Mouse (Mus musculus) thymus, postnatal 0 days (tissue): ENCODE measurements around the gene Sebox. TPM values are rescaled to one million over a fixed set of nuclear protein-coding genes. Genes with fewer than 3 reads are reported as not detected.
"Not testable (repeated sequence)": the region's sequence is repeated elsewhere in the genome, so short reads cannot be mapped to it uniquely, and the experiment has no call there.

Experiments
- DNase-seq: peaks from one replicate; pipeline ENCODE4 v3.0.0-alpha.2; 2015; ENCODE audit warnings: low spot score
- polyA plus RNA-seq: library from polyadenylated mRNA; unstranded; fragments of >200 nt; fragmentation: Nextera tagmentation; extraction: Ambion mirVana; gene quantifications from 2 replicates; pipeline ENCODE4 v1.2.1, GENCODE M21; 2015

Sebox gene
- polyA plus RNA-seq, 1 experiment from 2014 or later = 0.17 TPM

DNA sequence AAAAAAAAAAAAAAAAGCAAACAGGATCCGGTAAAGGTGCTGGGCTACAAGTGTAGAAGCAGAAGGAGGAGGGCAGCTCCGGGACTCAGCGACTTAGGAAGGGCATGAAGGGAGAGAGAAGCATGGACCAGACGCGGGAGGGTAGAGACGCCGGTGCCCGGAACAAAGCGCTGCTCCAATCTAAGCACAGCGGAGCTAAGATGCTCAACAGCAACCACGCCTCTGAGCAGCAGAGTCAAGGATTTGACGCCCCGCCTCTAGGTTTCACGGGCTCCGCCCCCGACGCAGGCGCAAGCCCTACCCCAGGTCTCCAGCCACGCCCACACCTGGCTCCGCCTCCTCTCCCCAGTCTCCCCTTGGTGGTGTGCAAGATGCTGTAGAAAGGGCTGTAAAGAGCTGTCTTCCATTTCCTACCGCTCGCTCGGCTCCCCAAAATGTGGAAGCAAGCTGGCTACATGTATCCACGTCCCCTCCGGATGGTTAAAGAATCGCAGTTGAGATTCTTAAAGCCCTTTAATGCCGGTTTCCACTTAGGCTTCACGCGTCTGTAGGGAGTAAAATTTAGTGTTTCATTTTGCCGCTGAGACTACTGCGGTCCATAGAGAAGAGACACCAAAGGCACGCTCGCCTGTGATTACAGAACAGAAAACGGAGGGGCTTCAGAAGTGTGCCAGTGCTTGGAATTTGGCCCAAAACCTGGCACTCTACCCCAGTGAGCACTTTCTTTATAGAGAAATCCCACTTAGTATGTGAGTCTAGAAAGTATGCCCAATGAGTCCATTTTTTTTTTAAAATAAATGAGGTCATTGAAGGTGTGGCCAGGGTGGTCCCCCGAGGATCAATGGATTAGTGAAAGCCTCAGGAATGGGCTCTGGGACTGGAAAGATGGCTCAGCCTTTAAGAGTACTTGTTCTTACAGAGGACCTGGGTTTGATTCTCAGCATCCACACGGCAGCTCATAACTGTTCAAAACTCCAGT is 5.4 kb upstream of the Sebox start, which contains the start of gene Sarm1:
Sarm1 (minus strand) TSS at position 211 of the 979 bp plus-strand sequence.
- DNase-seq = peak; percentile 97

DNA sequence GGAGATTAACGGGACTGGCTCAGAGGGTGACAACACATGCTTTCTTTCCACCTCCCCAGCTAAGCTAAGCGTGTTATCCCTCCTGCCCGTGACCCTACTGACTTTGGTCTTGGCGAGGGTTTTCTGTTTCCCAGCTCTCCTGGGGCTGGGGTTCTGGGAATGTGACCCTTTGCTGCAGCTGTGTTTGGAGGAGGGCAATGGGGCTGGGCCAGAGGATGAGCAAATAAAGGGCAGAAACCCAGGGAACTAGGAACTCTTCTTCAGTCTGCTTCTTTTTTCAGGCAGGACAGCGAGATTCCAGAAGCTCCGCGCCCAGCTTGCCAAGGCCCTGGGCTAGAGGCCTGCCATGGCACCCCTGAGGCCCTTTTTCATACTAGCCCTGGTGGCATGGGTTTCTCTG is 4.2 kb upstream of the Sebox start, which contains the start of gene Vtn:
Vtn (plus strand) TSS at position 88 of the 400 bp plus-strand sequence.
- DNase-seq = no peak

- DNase-seq = no peak
Observed at GRCm38 (mm10) chr11:78499543-78499942, 3.7 kb upstream of the Sebox start.

- DNase-seq = no peak
Observed at GRCm38 (mm10) chr11:78500623-78501202, 2.5 kb upstream of the Sebox start.

- no peak for DNase-seq
Observed at GRCm38 (mm10) chr11:78501529-78501928, 1.7 kb upstream of the Sebox start.

GRCm38 (mm10) chr11:78505430-78505829 is 2.2 kb downstream of the Sebox start:
- no peak for DNase-seq

- peak; percentile 27 for DNase-seq
Observed at GRCm38 (mm10) chr11:78509148-78509547, 5.9 kb downstream of the Sebox start.

DNA sequence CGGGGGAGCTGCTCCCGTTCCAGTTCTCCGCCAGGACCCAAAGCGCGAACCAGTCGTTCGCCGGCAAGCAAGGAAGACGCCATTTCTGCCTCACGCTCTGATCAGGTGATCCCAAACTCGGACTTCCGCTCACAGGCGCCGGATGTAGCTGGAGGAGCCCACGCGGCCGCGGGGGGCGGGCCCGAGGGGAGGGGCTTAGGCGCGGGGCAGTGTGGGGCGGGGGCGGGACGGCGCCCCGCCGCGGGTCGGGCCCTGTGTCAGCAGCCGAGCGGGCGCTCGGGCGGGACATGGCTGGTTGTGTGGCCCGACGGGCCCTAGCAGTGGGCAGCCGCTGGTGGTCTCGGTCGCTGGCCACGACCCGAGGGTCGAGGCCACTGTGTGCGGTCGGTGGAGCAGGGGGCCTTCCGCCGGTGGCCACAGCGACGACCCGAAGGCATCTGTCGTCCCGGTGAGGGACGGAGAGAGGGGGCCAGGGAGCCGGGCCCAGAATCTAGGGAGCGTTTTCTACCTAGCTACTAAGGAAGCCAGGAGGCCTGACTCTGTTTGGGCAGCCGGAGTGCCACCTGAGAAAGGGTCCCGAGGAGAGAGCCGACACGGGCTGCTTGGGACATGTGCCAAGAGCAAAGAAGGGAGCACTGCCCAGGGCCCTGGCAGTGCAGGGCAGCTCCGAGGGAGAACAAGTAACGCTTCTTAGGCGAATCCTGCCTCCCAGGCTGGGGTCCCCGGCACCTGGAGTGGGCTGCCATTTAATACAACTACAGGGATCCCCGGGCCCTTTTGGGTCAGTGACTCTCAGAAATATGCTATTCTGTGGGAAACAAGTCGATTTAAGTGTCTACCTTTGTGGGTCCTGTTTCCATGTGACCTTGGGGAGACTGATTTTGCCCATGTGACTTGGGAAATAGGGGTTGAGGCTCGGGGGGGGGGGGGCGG is 9.0 kb downstream of the Sebox start, which contains the start of the genes Tmem199 and Poldip2:
Tmem199 (minus strand) TSS at position 148 of the 933 bp plus-strand sequence.
Poldip2 (plus strand) TSS at position 169 of the 933 bp plus-strand sequence.
- DNase-seq = peak; percentile 94

GRCm38 (mm10) chr11:78513106-78513790 is 10.0 kb downstream of the Sebox start:
- DNase-seq = no peak

DNA sequence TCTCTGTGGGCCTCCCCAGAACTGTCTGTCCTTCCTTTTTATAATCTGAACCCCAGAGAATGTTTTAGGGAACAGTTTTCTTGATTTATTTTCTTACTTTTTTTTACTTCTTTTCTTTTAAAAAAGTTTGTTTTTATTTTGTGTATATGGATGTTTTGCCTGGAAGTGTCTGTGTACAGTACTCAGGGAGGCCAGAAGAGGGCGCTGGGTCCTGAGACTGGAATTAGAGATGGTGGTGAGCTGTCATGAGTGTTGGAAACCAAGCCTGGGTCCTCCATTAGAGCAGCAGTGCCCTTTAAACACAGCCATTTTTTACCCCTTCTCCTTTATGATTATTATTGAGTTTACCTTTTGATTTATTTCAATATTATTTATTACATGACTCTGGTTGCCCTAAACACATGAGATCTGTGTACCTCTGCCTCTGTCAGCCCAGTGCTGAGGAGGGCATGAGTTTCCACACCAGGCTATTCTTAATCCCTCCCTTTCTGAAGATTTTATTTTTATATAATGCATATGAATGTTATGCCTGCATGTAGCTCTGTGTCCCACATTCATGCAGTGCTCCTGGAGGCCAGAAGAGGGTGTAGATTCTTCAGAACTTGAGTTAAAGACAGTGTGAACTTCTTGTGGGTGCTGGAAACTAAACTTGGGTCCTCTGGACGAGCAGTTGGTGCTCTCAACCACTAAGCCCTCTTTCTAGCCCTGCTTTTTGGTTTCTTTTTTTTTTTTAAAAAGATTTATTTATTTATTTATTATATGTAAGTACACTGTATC is 12.5 kb downstream of the Sebox start:
- no peak for DNase-seq

GRCm38 (mm10) chr11:78518931-78519330 is 15.7 kb downstream of the Sebox start:
- DNase-seq = no peak

GRCm38 (mm10) chr11:78521880-78522279 is 18.6 kb downstream of the Sebox start:
- no peak for DNase-seq

DNA sequence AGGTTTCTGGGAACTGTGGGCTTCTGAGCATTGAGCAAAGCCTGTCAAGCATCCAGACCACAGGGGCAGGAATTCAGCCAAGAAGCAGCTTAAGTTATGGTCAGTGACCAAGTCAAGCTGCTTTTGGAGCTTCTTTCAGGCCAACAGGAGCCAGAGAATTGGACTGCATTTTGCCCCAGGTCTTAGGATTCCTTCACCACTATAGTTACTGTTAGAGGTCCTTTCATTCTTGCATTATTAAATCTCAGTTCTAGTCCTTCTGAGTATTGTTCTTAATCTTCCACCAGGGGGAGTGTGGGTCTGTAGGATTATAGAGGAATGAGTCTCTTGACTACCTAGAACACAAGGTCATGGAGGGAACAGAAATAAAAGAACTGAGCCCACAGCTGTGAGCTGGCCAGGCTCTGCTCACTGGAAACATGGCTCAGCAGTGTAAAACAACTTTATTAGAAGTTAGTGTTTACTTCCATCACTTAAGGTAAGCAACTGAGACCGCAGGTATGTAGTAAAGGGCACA is 19.3 kb downstream of the Sebox start:
- DNase-seq = peak; percentile 30

- DNase-seq = no peak
Observed at GRCm38 (mm10) chr11:78523241-78523955, 20.2 kb downstream of the Sebox start.

- no peak for DNase-seq
Observed at GRCm38 (mm10) chr11:78524838-78525237, 21.6 kb downstream of the Sebox start.

GRCm38 (mm10) chr11:78528714-78529113 is 25.5 kb downstream of the Sebox start:
- DNase-seq = no peak

- no peak for DNase-seq
Observed at GRCm38 (mm10) chr11:78530001-78530400, 26.8 kb downstream of the Sebox start.

DNA sequence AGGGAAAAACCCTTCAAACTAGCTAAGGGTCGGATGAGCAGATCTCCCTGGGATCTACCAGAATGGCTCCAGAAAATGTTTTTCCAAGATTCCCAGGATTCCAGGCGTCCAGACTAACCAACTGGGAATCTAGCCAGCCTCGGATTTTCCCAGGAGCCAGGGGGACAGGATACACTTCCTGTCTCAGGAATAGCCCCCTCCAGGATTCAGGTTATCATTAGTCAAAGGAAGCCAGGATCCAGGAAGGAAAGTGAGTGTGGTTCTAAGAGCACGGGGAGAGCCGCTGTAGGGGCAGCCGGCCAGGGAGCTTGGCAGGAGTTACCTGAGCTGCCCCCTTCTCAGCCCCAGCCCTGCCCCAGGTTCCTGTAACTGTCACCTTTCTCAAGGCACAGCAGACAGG is 27.8 kb downstream of the Sebox start:
- DNase-seq = no peak

- DNase-seq = not testable (repeated sequence)
Observed at GRCm38 (mm10) chr11:78531515-78531914, 28.3 kb downstream of the Sebox start.
